Mouse (Mus musculus) adrenal gland, postnatal 0 days (tissue): ENCODE measurements around the gene B230219D22Rik. TPM values are rescaled to one million over a fixed set of nuclear protein-coding genes. Genes with fewer than 3 reads are reported as not detected.

ENCODE experiments used
- polyA plus RNA-seq: library from polyadenylated mRNA; unstranded; fragments of >200 nt; fragmentation: Nextera tagmentation; extraction: Ambion mirVana; gene quantifications from 2 replicates; pipeline ENCODE4 v1.2.1, GENCODE M21; 2015

B230219D22Rik gene
- polyA plus RNA-seq = 29.4 and 31.3 TPM in 2 replicates

GRCm38 (mm10) chr13:55692535-55693242, at the start of gene B230219D22Rik:
TSS of gene B230219D22Rik (plus strand) at chr13:55693124.

GRCm38 (mm10) chr13:55714501-55715166, 21.7 kb downstream of the B230219D22Rik start, which contains the start of gene Txndc15:
TSS of gene Txndc15 (plus strand) at chr13:55714650.

GRCm38 (mm10) chr13:55727120-55727838, 34.4 kb downstream of the B230219D22Rik start, which contains the start of gene Pcbd2:
TSS of gene Pcbd2 (plus strand) at chr13:55727368.

Other genes with a start within 250 kb of the B230219D22Rik start
- gene Grk6, start 248.1 kb upstream of the B230219D22Rik start, polyA plus RNA-seq = 20.3 and 24.0 TPM in 2 replicates
- gene Prr7, start 228.9 kb upstream of the B230219D22Rik start, polyA plus RNA-seq = 1.0 and 1.1 TPM in 2 replicates
- gene Dbn1, start 205.0 kb upstream of the B230219D22Rik start, polyA plus RNA-seq = 66.4 and 97.2 TPM in 2 replicates
- 72.4 and 78.9 TPM in 2 replicates for gene Pdlim7, start 179.4 kb upstream of the B230219D22Rik start, polyA plus RNA-seq
- 2.8 and 2.9 TPM in 2 replicates for gene Dok3, start 163.8 kb upstream of the B230219D22Rik start, polyA plus RNA-seq
- gene Ddx41, start 156.5 kb upstream of the B230219D22Rik start, polyA plus RNA-seq = 39.5 and 45.1 TPM in 2 replicates
- 17.9 and 21.7 TPM in 2 replicates for gene Fam193b, start 122.0 kb upstream of the B230219D22Rik start, polyA plus RNA-seq
- gene Tmed9, start 119.4 kb upstream of the B230219D22Rik start, polyA plus RNA-seq = 89.2 and 133 TPM in 2 replicates
- gene B4galt7, start 93.2 kb upstream of the B230219D22Rik start, polyA plus RNA-seq = 20.5 and 21.5 TPM in 2 replicates
- 62.8 and 62.9 TPM in 2 replicates for gene Caml, start 70.1 kb upstream of the B230219D22Rik start, polyA plus RNA-seq
- 13.0 and 17.6 TPM in 2 replicates for gene Ddx46, start 58.1 kb upstream of the B230219D22Rik start, polyA plus RNA-seq
- gene Txndc15, start 21.5 kb downstream of the B230219D22Rik start, polyA plus RNA-seq = 107 and 125 TPM in 2 replicates
- gene Pcbd2, start 34.2 kb downstream of the B230219D22Rik start, polyA plus RNA-seq = 96.1 and 103 TPM in 2 replicates
- 0.16 and 0.17 TPM in 2 replicates for gene Catsper3, start 91.4 kb downstream of the B230219D22Rik start, polyA plus RNA-seq
- 0.07 and 0.08 TPM in 2 replicates for gene Pitx1, start 143.1 kb downstream of the B230219D22Rik start, polyA plus RNA-seq